Mouse (Mus musculus): ENCODE results near the gene Gpr27. TPM values are rescaled to one million over a fixed set of nuclear protein-coding genes. Genes with fewer than 3 reads are reported as not detected.

The Gpr27 gene
- polyA plus RNA-seq, 2 experiments: 0.03 to 0.05 TPM

- 56% methylated on average over 10 of the region's 10 CpGs for WGBS (ENCODE audit: insufficient replicate concordance)
- Histone ChIP-seq H3K9me3 (ENCODE audit: control insufficient read depth, low read length) (no peaks in the 10 kb centered on the region), H3K27me3 (ENCODE audit: control insufficient read depth, insufficient read depth, low read length) (no peaks in the 10 kb centered on the region), H3K9ac (replicated peaks) (no peak overlapping the region), H3K4me1 (replicated peaks; ENCODE audit: control insufficient read depth in 2 of 2, insufficient read depth in 2 of 2, low read length in 1 of 2) (no peaks in the 10 kb centered on the region), H3K36me3 (replicated peaks; ENCODE audit: control insufficient read depth, insufficient read depth, low read depth) (no peaks in the 10 kb centered on the region), H3K4me3 (ENCODE audit: insufficient read depth in 1 of 2, low read depth in 2 of 2, low read length in 2 of 2) (no peak overlapping the region), H3K4me2 (ENCODE audit: low read depth) (no peak overlapping the region), H3K27ac (no peak overlapping the region)
- ATAC-seq (ENCODE audit: insufficient read depth) (no peak), DNase-seq (ENCODE audit: low read depth in 3 of 3, low spot score in 3 of 3) (no peak)
- TF ChIP-seq CTCF (IDR thresholded peaks at IDR 0.05; ENCODE audit: low read depth) (no peak), EP300 (IDR thresholded peaks at IDR 0.05; ENCODE audit: low read depth) (no peak)
These were observed 33.9 kb upstream of the Gpr27 start for GRCm38 (mm10) chr6:99658586-99658985.

DNA sequence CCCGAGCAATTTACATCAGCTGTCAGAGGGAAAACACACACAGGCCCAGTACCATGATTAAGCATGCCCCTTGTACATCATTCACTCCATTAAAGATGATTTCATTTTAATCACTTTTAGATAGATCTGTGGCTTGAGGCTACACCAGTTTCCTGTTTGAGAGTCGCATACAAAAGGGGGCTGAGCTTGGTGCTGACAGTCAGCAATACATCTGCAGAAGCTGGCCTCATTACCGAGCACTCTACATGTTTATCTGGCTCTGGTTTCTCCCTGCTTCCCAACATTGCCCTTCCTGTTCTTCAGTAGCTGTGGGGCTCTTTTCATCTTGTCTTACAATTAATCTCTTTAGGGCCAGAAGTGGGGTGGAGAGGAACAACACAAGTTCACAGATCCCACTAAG is 32.0 kb upstream of the Gpr27 start:
- peaks cover under 1% of the 10 kb centered on the region; the same call in 1 of the 2 replicates for H3K27me3 ChIP-seq (ENCODE audit: control insufficient read depth, insufficient read depth, low read length)
- H3K36me3 ChIP-seq (replicated peaks; ENCODE audit: control insufficient read depth, insufficient read depth, low read depth): no peaks in the 10 kb centered on the region
- DNase-seq (ENCODE audit: low read depth in 3 of 3, low spot score in 3 of 3) (no peak), ATAC-seq (ENCODE audit: insufficient read depth) (no peak)
- no peak for TF ChIP-seq EP300 (IDR thresholded peaks at IDR 0.05; ENCODE audit: low read depth)
- no peak for TF ChIP-seq CTCF (IDR thresholded peaks at IDR 0.05; ENCODE audit: low read depth)
- H3K4me2 ChIP-seq (ENCODE audit: low read depth): no peak overlapping the region
- no peaks in the 10 kb centered on the region for H3K4me1 ChIP-seq (replicated peaks; ENCODE audit: control insufficient read depth in 2 of 2, insufficient read depth in 2 of 2, low read length in 1 of 2)
- no peak overlapping the region for H3K4me3 ChIP-seq (ENCODE audit: insufficient read depth in 1 of 2, low read depth in 2 of 2, low read length in 2 of 2)
- H3K9me3 ChIP-seq (ENCODE audit: control insufficient read depth, low read length): no peaks in the 10 kb centered on the region
- H3K9ac ChIP-seq (replicated peaks): no peak overlapping the region
- no peak overlapping the region for H3K27ac ChIP-seq
- 24% methylated on average over 3 of the region's 3 CpGs for WGBS (ENCODE audit: insufficient replicate concordance)

DNA sequence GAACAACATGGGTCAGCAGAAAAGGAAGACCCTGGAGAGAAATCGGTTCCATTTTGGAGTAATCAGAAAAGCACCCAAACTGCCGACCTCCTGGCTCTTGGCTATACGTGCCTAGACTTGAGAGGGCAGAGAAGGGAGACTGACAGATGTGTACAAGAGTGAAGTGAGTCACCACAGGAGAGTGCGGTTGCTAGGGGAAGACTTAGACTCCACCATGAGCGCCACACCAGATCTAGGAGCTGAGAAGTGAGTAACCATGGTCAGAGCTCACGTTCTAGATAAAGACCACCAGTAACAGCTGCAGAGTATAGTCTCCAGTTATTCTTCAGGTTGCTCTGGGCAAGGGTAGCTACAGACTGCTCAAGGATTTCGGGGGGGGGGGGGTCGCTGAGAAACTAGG is 29.2 kb upstream of the Gpr27 start:
- H3K36me3 ChIP-seq (replicated peaks; ENCODE audit: control insufficient read depth, insufficient read depth, low read depth): no peaks in the 10 kb centered on the region
- no peaks in the 10 kb centered on the region for H3K9me3 ChIP-seq (ENCODE audit: control insufficient read depth, low read length)
- no peak overlapping the region for H3K9ac ChIP-seq (replicated peaks)
- no peak for TF ChIP-seq EP300 (IDR thresholded peaks at IDR 0.05; ENCODE audit: low read depth)
- no peak for TF ChIP-seq CTCF (IDR thresholded peaks at IDR 0.05; ENCODE audit: low read depth)
- H3K4me2 ChIP-seq (ENCODE audit: low read depth): no peak overlapping the region
- DNase-seq (ENCODE audit: low read depth in 3 of 3, low spot score in 3 of 3) (no peak), ATAC-seq (ENCODE audit: insufficient read depth) (no peak)
- H3K4me1 ChIP-seq (replicated peaks; ENCODE audit: control insufficient read depth in 2 of 2, insufficient read depth in 2 of 2, low read length in 1 of 2): peaks cover 0 to 2% of the 10 kb centered on the region in 2 experiments; a peak in 1 of 4 replicates
- WGBS (ENCODE audit: insufficient replicate concordance): 51% methylated on average over 8 of the region's 8 CpGs
- H3K27me3 ChIP-seq (ENCODE audit: control insufficient read depth, insufficient read depth, low read length): peaks cover 24% of the 10 kb centered on the region
- H3K4me3 ChIP-seq (ENCODE audit: insufficient read depth in 1 of 2, low read depth in 2 of 2, low read length in 2 of 2): no peak overlapping the region
- H3K27ac ChIP-seq: no peak overlapping the region

DNA sequence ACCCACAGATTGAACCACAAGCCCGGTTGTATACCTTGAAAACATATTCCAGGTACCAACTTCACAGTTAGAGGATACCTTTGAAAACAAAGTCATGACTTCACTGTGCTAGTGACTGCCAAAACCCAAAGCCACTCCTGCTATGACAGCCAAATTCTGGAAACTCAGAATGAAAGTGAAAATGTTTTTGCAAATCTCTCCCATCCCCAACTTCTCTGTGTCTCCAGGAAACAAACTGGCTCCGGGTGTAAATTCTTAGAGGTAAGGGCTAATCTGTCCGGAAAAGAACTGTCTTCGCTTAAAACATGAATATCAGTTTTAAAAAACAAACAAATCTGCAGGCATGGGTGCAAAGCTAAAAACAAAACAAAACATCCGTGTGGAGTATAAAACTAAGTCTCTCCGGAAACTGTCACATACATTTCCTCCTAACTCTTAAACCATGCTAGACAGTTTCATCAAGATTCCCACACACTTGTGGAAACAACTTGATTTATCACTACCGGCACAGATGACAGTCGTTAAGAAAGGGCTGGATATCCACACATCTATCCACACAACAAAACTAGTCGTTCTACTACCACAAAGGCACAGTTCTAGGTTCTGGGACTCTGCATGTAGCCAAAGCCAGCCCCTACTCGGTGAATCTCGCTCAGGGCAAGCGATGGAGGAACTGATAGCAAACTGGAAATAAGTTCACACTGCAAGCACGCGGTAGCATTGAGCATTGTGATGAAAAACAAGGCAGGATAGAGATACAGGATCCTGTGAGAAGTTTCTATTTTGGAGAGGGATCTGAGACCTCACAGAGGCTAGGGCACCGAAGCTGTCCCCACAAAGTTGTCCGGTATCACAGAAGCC is 26.8 kb upstream of the Gpr27 start:
- ATAC-seq (ENCODE audit: insufficient read depth) (no peak), DNase-seq (ENCODE audit: low read depth in 3 of 3, low spot score in 3 of 3) (no peak)
- Histone ChIP-seq H3K9ac (replicated peaks) (no peak overlapping the region), H3K36me3 (replicated peaks; ENCODE audit: control insufficient read depth, insufficient read depth, low read depth) (no peaks in the 10 kb centered on the region), H3K27me3 (ENCODE audit: control insufficient read depth, insufficient read depth, low read length) (peaks cover 24% of the 10 kb centered on the region), H3K4me2 (ENCODE audit: low read depth) (peak overlapping the region; percentile 52), H3K9me3 (ENCODE audit: control insufficient read depth, low read length) (no peaks in the 10 kb centered on the region), H3K4me1 (replicated peaks; ENCODE audit: control insufficient read depth in 2 of 2, insufficient read depth in 2 of 2, low read length in 1 of 2) (peaks cover 0 to 2% of the 10 kb centered on the region in 2 experiments; a peak in 1 of 4 replicates), H3K4me3 (ENCODE audit: insufficient read depth in 1 of 2, low read depth in 2 of 2, low read length in 2 of 2) (peak overlapping the region; percentile 45 to 58), H3K27ac (no peak overlapping the region)
- TF ChIP-seq CTCF (IDR thresholded peaks at IDR 0.05; ENCODE audit: low read depth): no peak
- no peak for TF ChIP-seq EP300 (IDR thresholded peaks at IDR 0.05; ENCODE audit: low read depth)
- 16% methylated on average over 16 of the region's 16 CpGs for WGBS (ENCODE audit: insufficient replicate concordance)

- no peak for DNase-seq (ENCODE audit: low read depth in 3 of 3, low spot score in 3 of 3)
- Histone ChIP-seq H3K4me3 (ENCODE audit: insufficient read depth in 1 of 2, low read depth in 2 of 2, low read length in 2 of 2) (peak within 1 kb of the TSS; percentile 45 to 58), H3K9me3 (ENCODE audit: control insufficient read depth, low read length) (no peaks in the 10 kb centered on the region), H3K4me1 (replicated peaks; ENCODE audit: control insufficient read depth in 2 of 2, insufficient read depth in 2 of 2, low read length in 1 of 2) (peaks cover 0 to 2% of the 10 kb centered on the region in 2 experiments; a peak in 1 of 4 replicates), H3K36me3 (replicated peaks; ENCODE audit: control insufficient read depth, insufficient read depth, low read depth) (no peaks in the 10 kb centered on the region), H3K27me3 (ENCODE audit: control insufficient read depth, insufficient read depth, low read length) (peaks cover 24% of the 10 kb centered on the region), H3K4me2 (ENCODE audit: low read depth) (peak within 1 kb of the TSS; percentile 52), H3K9ac (replicated peaks) (no peak within 1 kb of the TSS), H3K27ac (no peak within 1 kb of the TSS)
- TF ChIP-seq EP300 (IDR thresholded peaks at IDR 0.05; ENCODE audit: low read depth) (no peak), CTCF (IDR thresholded peaks at IDR 0.05; ENCODE audit: low read depth) (no peak)
- under 1% methylated on average over 62 of the region's 75 CpGs for WGBS (ENCODE audit: insufficient replicate concordance)
- ATAC-seq (ENCODE audit: insufficient read depth): peak; percentile 52; the same call in 1 of the 2 replicates
These were observed 25.9 kb upstream of the Gpr27 start, which contains the start of the genes Eif4e3 and Gm20696 for GRCm38 (mm10) chr6:99666318-99667171. Gene Eif4e3, minus strand, starts transcription at chr6:99666771. Gene Gm20696, minus strand, starts transcription at chr6:99666797.
